Mouse (Mus musculus) forebrain, embryonic 16.5 days (tissue): ENCODE results near the gene Fastk. TPM values are rescaled to one million over a fixed set of nuclear protein-coding genes. Genes with fewer than 3 reads are reported as not detected.

Experiments
- ATAC-seq: fragments of 200-750 bp; cut with Nextera tagmentation; 2 replicates; pipeline ENCODE4 v1.8.0; 2017; ENCODE audit warnings: mild to moderate bottlenecking, moderate library complexity
- H3K27ac ChIP-seq: fragments of 300-500 bp; sonication (generic); 2 replicates; pipeline ENCODE4 v1.5.1; 2014; ENCODE audit warnings: low read length, control low read depth
- H3K27me3 ChIP-seq: fragments of 300-500 bp; sonication (generic); replicated peaks from 2 replicates; pipeline ENCODE4 v1.6.1; 2014; ENCODE audit warnings: low read length; ENCODE audit not compliant: control insufficient read depth, insufficient read depth
- H3K36me3 ChIP-seq: fragments of 300-500 bp; sonication (generic); 2 replicates; pipeline ENCODE4 v1.6.1; 2014; ENCODE audit not compliant: control insufficient read depth, insufficient read depth
- H3K4me1 ChIP-seq: fragments of 300-500 bp; sonication (generic); replicated peaks from 2 replicates; pipeline ENCODE4 v1.6.1; 2014; ENCODE audit warnings: low read length; ENCODE audit not compliant: control insufficient read depth, insufficient read depth
- H3K4me2 ChIP-seq: fragments of 300-500 bp; sonication (generic); 2 replicates; pipeline ENCODE4 v1.6.1; 2014; ENCODE audit warnings: mild to moderate bottlenecking, low read length, control low read depth
- H3K4me3 ChIP-seq: fragments of 300-500 bp; sonication (generic); replicated peaks from 2 replicates; pipeline ENCODE4 v1.5.1; 2014; ENCODE audit warnings: mild to moderate bottlenecking, low read length, control low read depth
- H3K9ac ChIP-seq: fragments of 300-500 bp; sonication (generic); replicated peaks from 2 replicates; pipeline ENCODE4 v1.6.1; 2014; ENCODE audit warnings: low read depth, low read length, control low read depth
- H3K9me3 ChIP-seq: fragments of 300-500 bp; sonication (generic); 2 replicates; pipeline ENCODE4 v1.6.1; 2016; ENCODE audit warnings: low read length; ENCODE audit not compliant: control insufficient read depth
- WGBS: fragments of 180-500 bp; shearing (Covaris S2); extraction: QIAGEN DNeasy Blood & Tissue Kit; methylation state at CpG from one replicate; pipeline ENCODE4 v1.1.7; 2014; 5-methylcytosine and 5-hydroxymethylcytosine counted together
- polyA plus RNA-seq: library from polyadenylated mRNA; unstranded; fragments of >200 nt; fragmentation: Nextera tagmentation; extraction: Ambion mirVana; gene quantifications from 2 replicates; pipeline ENCODE4 v1.2.1, GENCODE M21; 2015

Gene Fastk
- polyA plus RNA-seq, result 92.2 and 96.3 TPM in 2 replicates

DNA sequence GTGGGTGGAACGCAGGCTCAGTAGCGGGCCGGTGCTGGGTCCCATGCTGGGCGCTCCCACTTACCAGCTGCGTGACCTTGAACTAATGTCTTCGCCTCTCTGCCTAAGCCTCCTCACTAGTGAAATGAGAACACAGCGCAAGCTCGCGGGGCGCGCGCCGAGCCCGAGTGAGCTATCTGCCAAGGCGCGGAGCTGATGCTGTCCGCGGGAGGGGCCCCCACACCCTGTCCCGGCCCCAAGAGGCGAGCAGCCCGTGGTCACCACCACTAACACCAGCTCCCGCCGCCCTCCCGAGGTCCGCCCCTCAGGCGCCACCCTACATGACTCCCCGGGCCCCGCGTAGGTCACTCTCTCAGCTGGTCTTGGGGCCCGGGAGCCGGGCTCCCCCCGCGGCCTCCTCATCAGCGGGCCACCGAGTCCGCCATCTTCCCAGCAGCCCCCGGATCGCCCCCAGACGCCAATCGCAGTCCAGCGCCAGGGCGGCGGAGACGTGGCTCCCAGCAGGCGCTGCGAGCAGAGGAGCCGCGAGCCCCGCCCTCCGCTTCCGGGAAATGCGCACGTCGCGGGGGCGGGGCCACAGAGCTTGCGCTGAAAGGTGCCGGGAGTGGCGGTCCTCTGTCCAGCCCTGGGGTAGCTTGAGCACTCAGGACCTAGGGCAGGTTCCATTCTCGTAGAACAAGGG, at the start of gene Fastk:
Fastk (minus strand) TSS at position 542 of the 682 bp plus-strand sequence.
- under 1% methylated on average over 60 of the region's 60 CpGs for WGBS

GRCm38 (mm10) chr5:24492546-24493285, 47.6 kb upstream of the Fastk start:
- H3K27ac ChIP-seq, result no peak overlapping the region
- no peak overlapping the region for H3K4me3 ChIP-seq
- no peak for ATAC-seq
- H3K36me3 ChIP-seq, result peaks cover 21% of the 10 kb centered on the region
- WGBS, result 84% methylated on average over 16 of the region's 16 CpGs
- H3K9me3 ChIP-seq, result no peaks in the 10 kb centered on the region
- no peak overlapping the region for H3K9ac ChIP-seq
- no peaks in the 10 kb centered on the region for H3K27me3 ChIP-seq
- H3K4me2 ChIP-seq, result no peak overlapping the region
- H3K4me1 ChIP-seq, result peaks cover 37% of the 10 kb centered on the region

More for the DNA sequence above, at the start of gene Fastk:
- H3K4me3 ChIP-seq, result peak within 1 kb of the TSS; percentile 77
- H3K36me3 ChIP-seq, result no peaks in the 10 kb centered on the region
- no peaks in the 10 kb centered on the region for H3K9me3 ChIP-seq
- H3K4me1 ChIP-seq, result peaks cover 30% of the 10 kb centered on the region
- peak within 1 kb of the TSS; percentile 77 for H3K27ac ChIP-seq
- peak; percentile 85 for ATAC-seq
- peak within 1 kb of the TSS; percentile 77 for H3K4me2 ChIP-seq
- H3K27me3 ChIP-seq, result no peaks in the 10 kb centered on the region
- peak within 1 kb of the TSS; percentile 96 for H3K9ac ChIP-seq

GRCm38 (mm10) chr5:24490413-24490920, 45.4 kb upstream of the Fastk start:
- Histone ChIP-seq H3K27me3 (no peaks in the 10 kb centered on the region), H3K36me3 (peaks cover 22% of the 10 kb centered on the region)
- no peak for ATAC-seq

DNA sequence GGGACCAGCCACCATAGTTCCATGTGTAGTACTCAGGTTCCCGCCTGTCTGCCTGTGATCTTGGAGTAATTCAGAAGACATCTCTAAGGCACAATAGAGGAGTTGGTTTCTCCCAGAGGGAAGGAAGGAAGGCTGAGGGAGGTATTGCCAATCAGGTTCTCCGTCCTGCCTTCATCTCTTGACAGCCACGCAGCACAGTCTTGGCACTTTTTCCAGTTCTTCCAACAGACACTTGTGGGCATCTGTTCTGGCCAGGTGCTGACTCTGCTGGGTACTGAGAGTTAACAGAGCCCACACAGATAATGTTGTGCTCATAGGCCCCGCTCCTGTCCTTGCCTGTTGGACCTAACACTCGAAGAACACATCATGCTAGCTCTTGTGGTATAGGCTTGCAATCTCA, 41.7 kb upstream of the Fastk start:
- ATAC-seq, result no peak
- 84% methylated on average over 5 of the region's 5 CpGs for WGBS
- peaks cover 20% of the 10 kb centered on the region for H3K36me3 ChIP-seq
- no peak overlapping the region for H3K4me3 ChIP-seq
- H3K4me1 ChIP-seq, result peaks cover 23% of the 10 kb centered on the region
- no peaks in the 10 kb centered on the region for H3K27me3 ChIP-seq
- no peak overlapping the region for H3K27ac ChIP-seq
- H3K9me3 ChIP-seq, result no peaks in the 10 kb centered on the region
- H3K4me2 ChIP-seq, result no peak overlapping the region
- no peak overlapping the region for H3K9ac ChIP-seq

More at GRCm38 (mm10) chr5:24490413-24490920, 45.4 kb upstream of the Fastk start:
- no peaks in the 10 kb centered on the region for H3K9me3 ChIP-seq
- H3K4me1 ChIP-seq, result peaks cover 23% of the 10 kb centered on the region
- no peak overlapping the region for H3K27ac ChIP-seq
- WGBS, result 28% methylated on average over 14 of the region's 14 CpGs
- no peak overlapping the region for H3K4me2 ChIP-seq
- H3K9ac ChIP-seq, result no peak overlapping the region
- no peak overlapping the region for H3K4me3 ChIP-seq

GRCm38 (mm10) chr5:24486097-24486496, 41.0 kb upstream of the Fastk start:
- peak; percentile 24; the same call in 1 of the 2 replicates for ATAC-seq
- WGBS, result 0% methylated on average over 8 of the region's 8 CpGs
- H3K4me2 ChIP-seq, result no peak overlapping the region
- H3K4me1 ChIP-seq, result peaks cover 28% of the 10 kb centered on the region
- no peak overlapping the region for H3K9ac ChIP-seq
- H3K27me3 ChIP-seq, result no peaks in the 10 kb centered on the region
- H3K4me3 ChIP-seq, result no peak overlapping the region
- no peak overlapping the region for H3K27ac ChIP-seq
- peaks cover 15% of the 10 kb centered on the region for H3K36me3 ChIP-seq
- no peaks in the 10 kb centered on the region for H3K9me3 ChIP-seq

- H3K4me3 ChIP-seq, result no peak overlapping the region
- peak overlapping the region; percentile 31 for H3K4me2 ChIP-seq
- WGBS, result 4% methylated on average over 22 of the region's 22 CpGs
- no peaks in the 10 kb centered on the region for H3K9me3 ChIP-seq
- H3K36me3 ChIP-seq, result peaks cover 17% of the 10 kb centered on the region
- no peaks in the 10 kb centered on the region for H3K27me3 ChIP-seq
- peak; percentile 16; the same call in 1 of the 2 replicates for ATAC-seq
- peak overlapping the region; percentile 30; the same call in 1 of the 2 replicates for H3K9ac ChIP-seq
- peaks cover 26% of the 10 kb centered on the region for H3K4me1 ChIP-seq
- H3K27ac ChIP-seq, result no peak overlapping the region
These were observed 39.9 kb upstream of the Fastk start for GRCm38 (mm10) chr5:24484963-24485362.

GRCm38 (mm10) chr5:24483326-24483725, 38.2 kb upstream of the Fastk start:
- ATAC-seq, result peak; percentile 23
- no peaks in the 10 kb centered on the region for H3K27me3 ChIP-seq
- no peak overlapping the region for H3K4me2 ChIP-seq
- H3K9ac ChIP-seq, result no peak overlapping the region
- H3K9me3 ChIP-seq, result no peaks in the 10 kb centered on the region
- WGBS, result 22% methylated on average over 11 of the region's 11 CpGs
- H3K4me3 ChIP-seq, result no peak overlapping the region
- peaks cover 16% of the 10 kb centered on the region for H3K36me3 ChIP-seq
- H3K4me1 ChIP-seq, result peaks cover 26% of the 10 kb centered on the region
- no peak overlapping the region for H3K27ac ChIP-seq

DNA sequence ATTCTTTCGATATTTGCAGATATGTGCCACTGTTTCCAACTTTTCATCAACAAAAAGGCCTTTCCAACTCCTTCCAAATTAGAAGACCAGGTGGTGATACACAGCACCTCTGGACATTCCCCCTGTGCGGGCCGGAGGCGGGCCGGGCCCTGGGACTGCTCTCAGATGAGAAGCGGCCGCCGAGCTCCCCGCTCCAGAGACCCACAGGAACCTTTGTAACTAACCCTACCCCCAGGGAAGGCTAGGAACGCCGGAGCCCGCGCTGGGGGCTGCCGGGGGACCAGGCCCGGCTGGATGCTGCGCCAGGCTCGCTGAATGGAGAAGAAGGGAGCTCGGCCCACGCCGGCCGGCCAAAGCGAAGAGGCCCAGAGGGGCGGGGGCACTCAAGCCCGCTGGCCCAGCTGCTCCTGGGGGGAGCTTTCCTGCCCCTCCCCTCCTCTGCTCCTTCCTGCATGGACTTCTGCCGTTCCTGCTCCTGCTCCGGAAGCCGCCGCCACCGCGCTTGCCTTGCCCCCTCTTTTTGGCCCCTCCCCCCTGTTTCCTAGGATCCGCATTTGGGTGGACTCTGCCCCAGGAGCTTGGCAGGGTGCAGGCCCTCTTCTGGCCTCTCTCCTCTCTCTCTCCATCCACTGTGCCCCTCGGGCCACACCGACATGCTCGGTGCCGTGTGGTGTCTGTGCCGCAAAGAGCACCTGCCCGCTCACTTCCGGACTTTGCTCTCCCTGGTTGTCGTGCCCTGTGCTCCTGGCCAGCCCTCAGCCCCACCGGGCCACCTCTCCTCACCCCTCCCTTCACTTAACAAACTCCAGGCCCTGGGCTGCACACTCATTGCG, 37.4 kb upstream of the Fastk start:
- peaks cover 14% of the 10 kb centered on the region for H3K36me3 ChIP-seq
- 0 out of 2 replicates have a peak overlapping the region, but pooled peaks have one; percentile 23 for H3K9ac ChIP-seq
- no peak overlapping the region for H3K4me3 ChIP-seq
- H3K9me3 ChIP-seq, result no peaks in the 10 kb centered on the region
- WGBS, result 49% methylated on average over 38 of the region's 41 CpGs
- H3K4me1 ChIP-seq, result peaks cover 26% of the 10 kb centered on the region
- H3K27ac ChIP-seq, result no peak overlapping the region
- peak; percentile 9; the same call in 1 of the 2 replicates for ATAC-seq
- H3K4me2 ChIP-seq, result no peak overlapping the region
- H3K27me3 ChIP-seq, result no peaks in the 10 kb centered on the region
